Mouse (Mus musculus) lung, postnatal 0 days (tissue): Measurements from ENCODE around the gene Creb3.

Experiments
- CTCF ChIP-seq: IDR thresholded peaks from 2 replicates; pipeline ENCODE4 v1.5.1; 2016; ENCODE audit warnings: antibody characterized with exemption, mild to moderate bottlenecking
- EP300 ChIP-seq: IDR thresholded peaks from 2 replicates; pipeline ENCODE4 v1.6.1; 2016; ENCODE audit warnings: antibody characterized with exemption, mild to moderate bottlenecking, control low read depth

- TF ChIP-seq CTCF, result no peak
- no peak for TF ChIP-seq EP300
These were observed 28.9 kb upstream of the Creb3 start for GRCm38 (mm10) chr4:43533270-43533669.
